Mouse (Mus musculus): ENCODE measurements around the gene Ddb1.
"Not testable (repeated sequence)": the region's sequence is repeated elsewhere in the genome, so short reads cannot be mapped to it uniquely, and the experiment has no call there.

The Ddb1 gene

GRCm38 (mm10) chr19:10605293-10605900, at the start of gene Ddb1, which contains the start of gene Tkfc:
Ddb1 (plus strand) TSS chr19:10605327.
Tkfc (minus strand) TSS chr19:10605654.
- DNase-seq (ENCODE audit: low read depth, low spot score) = peak; percentile 96

GRCm38 (mm10) chr19:10555624-10556510, 49.3 kb upstream of the Ddb1 start, which contains the start of gene Tmem216:
Tmem216 (minus strand) TSS chr19:10556238.
- peak; percentile 64 for DNase-seq (ENCODE audit: low read depth, low spot score)

GRCm38 (mm10) chr19:10557001-10557400, 48.1 kb upstream of the Ddb1 start:
- DNase-seq (ENCODE audit: low read depth, low spot score) = no peak

- DNase-seq (ENCODE audit: low read depth, low spot score) = no peak
Observed at GRCm38 (mm10) chr19:10557430-10557829, 47.7 kb upstream of the Ddb1 start.

GRCm38 (mm10) chr19:10557837-10558375, 47.2 kb upstream of the Ddb1 start:
- not testable (repeated sequence) for DNase-seq (ENCODE audit: low read depth, low spot score)

- DNase-seq (ENCODE audit: low read depth, low spot score) = no peak
Observed at GRCm38 (mm10) chr19:10560108-10560507, 45.0 kb upstream of the Ddb1 start.

- no peak for DNase-seq (ENCODE audit: low read depth, low spot score)
Observed at GRCm38 (mm10) chr19:10561558-10562314, 43.4 kb upstream of the Ddb1 start.

GRCm38 (mm10) chr19:10562351-10562750, 42.8 kb upstream of the Ddb1 start:
- no peak for DNase-seq (ENCODE audit: low read depth, low spot score)

- no peak for DNase-seq (ENCODE audit: low read depth, low spot score)
Observed at GRCm38 (mm10) chr19:10564278-10564677, 40.8 kb upstream of the Ddb1 start.

GRCm38 (mm10) chr19:10565217-10565616, 39.9 kb upstream of the Ddb1 start:
- no peak for DNase-seq (ENCODE audit: low read depth, low spot score)

GRCm38 (mm10) chr19:10569627-10570026, 35.5 kb upstream of the Ddb1 start:
- no peak for DNase-seq (ENCODE audit: low read depth, low spot score)

- DNase-seq (ENCODE audit: low read depth, low spot score) = peak; percentile 79
Observed at GRCm38 (mm10) chr19:10576690-10577561, 28.2 kb upstream of the Ddb1 start, which contains the start of the genes Cyb561a3 and Tmem138. Cyb561a3 (plus strand) TSS chr19:10577172. Tmem138 (minus strand) TSS chr19:10577362.

- no peak for DNase-seq (ENCODE audit: low read depth, low spot score)
Observed at GRCm38 (mm10) chr19:10580102-10580501, 25.0 kb upstream of the Ddb1 start.

GRCm38 (mm10) chr19:10580761-10581160, 24.4 kb upstream of the Ddb1 start:
- DNase-seq (ENCODE audit: low read depth, low spot score) = no peak

- DNase-seq (ENCODE audit: low read depth, low spot score) = no peak
Observed at GRCm38 (mm10) chr19:10581984-10582383, 23.1 kb upstream of the Ddb1 start.

GRCm38 (mm10) chr19:10583550-10584146, 21.5 kb upstream of the Ddb1 start:
- no peak for DNase-seq (ENCODE audit: low read depth, low spot score)

GRCm38 (mm10) chr19:10585112-10585511, 20.0 kb upstream of the Ddb1 start:
- DNase-seq (ENCODE audit: low read depth, low spot score) = no peak

GRCm38 (mm10) chr19:10587231-10587630, 17.9 kb upstream of the Ddb1 start:
- no peak for DNase-seq (ENCODE audit: low read depth, low spot score)

- DNase-seq (ENCODE audit: low read depth, low spot score) = no peak
Observed at GRCm38 (mm10) chr19:10589127-10589857, 15.8 kb upstream of the Ddb1 start.

Measured in WW6 (cell line).